Mouse (Mus musculus) cerebellum, postnatal 25 days (tissue): ENCODE data around the gene Set.

Source experiments
- DNase-seq, 2 experiments: peaks; one replicate each; pipeline ENCODE4 v3.0.0; 2021; ENCODE audit warnings: mixed read lengths in 2 of 2

The Set gene

DNA sequence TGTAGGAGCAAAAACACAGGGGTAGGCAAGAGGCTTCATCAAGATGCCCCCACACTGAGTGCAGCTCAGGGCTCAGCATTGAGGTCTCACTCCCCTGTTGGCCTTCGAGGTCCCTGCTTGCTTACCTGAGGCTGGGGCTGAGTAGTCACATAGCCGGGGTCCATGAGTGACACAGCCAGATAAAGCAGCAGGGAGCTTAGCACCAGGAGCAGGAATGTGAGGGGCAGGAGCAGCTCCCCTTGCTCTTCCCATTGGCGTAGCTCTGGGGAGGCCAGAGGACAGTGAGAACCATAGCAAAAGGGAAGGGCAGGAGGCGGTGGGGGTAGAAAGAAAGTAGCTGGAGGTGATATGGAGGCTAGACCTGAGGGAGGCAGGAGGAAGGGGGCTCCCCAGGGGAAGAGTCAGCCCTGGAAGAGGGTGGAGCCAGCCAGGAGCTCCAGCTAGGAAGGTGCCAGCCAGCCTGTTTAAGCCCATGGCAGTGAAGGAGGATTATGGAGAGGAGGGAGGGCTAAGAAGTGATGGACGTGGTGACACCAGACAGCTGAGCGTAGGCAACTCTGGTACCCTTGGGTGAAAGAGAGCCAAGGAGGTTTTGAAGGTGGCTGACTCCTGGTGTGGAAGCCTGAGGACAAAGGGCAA is 35.2 kb downstream of the Set start:
- DNase-seq = no peak

DNA sequence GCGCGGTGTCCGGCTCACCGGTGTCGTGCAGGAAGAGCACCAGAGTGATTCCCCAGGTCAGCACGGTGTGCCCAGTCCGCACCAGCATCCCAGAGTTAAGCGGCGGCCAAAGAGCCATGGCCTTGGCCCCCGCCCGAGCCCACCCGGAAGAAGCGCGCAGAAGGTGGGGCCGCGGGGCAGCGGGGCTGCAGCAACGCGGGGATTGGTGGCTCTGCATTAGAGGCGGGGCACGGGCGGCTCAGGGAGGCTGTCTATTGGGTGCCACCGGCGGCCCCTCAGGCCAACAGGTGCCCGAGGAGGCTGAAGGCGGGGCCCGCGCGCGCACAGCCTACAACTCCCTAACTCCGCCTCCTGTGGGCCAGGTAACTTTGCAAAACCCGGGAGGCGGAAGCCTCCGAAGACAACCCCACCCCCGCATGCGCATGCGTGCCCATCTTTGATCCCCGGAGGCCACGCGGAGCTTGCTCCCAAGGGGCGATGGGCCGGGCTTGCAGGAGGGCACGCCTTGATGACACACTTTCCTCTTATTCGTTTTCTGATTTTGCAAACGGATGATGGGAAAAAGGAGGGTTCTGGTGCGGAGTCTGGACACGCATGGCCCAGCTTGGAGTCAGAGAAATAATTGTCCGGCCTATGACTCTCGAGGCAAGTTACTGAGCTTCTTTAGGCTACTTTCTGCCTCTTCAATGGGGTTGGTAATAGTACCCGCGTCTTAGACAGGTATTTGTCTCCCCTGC is 36.5 kb downstream of the Set start, which contains the start of gene Zdhhc12:
TSS of gene Zdhhc12 (minus strand) at position 178 of the 737 bp plus-strand sequence.
- peak; percentile 92 to 95 for DNase-seq

DNA sequence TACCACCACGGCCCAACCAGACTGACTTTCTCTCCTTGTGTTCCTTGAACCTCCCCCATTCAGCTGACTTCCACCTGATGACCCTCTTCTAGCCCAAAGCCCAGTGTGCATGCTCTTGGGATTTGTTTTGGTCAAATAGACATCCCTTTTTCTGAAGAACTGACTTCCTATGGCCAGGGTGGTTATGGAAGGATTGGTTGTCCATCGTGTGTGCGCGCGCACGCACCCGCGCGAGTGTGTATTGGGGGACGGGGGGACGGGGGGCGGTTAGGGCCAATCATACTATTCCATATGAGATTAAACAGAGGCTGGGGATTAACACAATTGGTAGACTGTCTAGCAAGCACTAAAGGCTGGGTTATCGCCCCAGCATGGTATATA is 37.0 kb downstream of the Set start:
- DNase-seq = no peak

DNA sequence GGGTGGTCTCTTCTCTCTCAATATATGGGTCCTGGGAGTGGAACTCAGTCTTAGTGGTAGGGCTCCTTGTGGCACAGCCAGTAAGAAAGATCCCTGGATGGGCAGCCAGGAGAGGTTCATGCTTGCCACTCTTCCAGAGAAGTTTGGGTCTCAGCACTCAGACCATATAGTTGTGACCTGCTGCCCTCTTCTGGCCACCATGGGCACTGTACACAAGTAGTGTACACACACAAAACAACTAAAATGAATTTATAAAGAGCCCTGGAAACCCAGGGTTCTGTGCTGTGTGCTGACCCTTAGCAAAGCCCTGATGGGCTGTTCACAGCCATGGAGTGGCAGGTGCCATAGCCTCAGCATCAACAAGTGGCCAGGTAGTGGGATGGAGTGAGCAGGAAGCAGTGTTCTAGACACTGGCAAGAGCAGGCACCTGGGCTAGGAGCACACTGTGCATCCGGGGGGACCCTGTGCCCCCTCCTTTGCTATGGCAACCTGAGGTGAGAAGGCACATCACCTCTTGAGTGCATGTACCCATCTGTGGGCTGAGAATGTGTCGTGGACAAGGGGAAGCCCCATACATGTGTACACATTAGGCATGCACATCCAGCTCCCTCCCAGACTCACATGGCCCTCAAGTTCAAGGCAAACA is 38.8 kb downstream of the Set start:
- peak; percentile 48 to 75 for DNase-seq

DNA sequence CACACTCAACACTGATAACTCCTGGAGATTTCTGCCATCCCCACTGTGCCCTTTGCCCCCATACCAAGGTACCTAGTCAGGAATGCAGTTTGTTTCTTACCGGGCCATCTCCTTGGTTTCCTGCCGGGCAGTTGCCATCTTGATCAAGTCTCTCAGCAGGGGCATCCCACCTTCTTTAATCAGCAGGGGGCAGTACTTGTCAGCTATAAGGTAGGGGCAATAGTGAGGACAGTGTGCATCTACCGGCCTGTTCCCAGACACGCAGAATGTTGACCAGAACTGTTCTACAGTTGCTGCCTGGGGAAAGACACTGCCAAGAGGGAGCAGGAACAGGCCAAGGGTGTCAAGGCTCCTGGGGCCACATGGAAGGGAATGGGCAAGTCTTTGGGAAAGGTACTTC is 43.0 kb downstream of the Set start:
- no peak for DNase-seq

DNA sequence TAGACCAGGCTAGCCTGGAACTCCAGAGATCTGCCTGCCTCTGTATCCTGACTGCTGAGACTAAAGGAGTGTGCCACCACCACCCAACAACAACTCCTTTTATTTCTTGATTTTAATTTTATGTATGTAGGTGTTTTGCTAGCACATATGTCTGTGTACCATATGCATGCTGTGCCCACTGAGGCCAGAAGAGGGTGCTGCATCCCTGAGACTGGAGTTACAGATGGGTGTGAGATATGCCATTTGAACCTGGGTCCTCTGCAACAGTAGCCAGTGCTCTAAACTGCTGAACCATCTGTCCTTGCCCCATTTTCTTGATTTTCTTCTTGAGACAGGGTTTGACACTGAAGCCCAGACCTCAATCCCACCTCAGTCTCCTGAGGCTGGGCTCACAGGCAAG is 49.2 kb downstream of the Set start:
- DNase-seq = peak; percentile 71 to 77

DNA sequence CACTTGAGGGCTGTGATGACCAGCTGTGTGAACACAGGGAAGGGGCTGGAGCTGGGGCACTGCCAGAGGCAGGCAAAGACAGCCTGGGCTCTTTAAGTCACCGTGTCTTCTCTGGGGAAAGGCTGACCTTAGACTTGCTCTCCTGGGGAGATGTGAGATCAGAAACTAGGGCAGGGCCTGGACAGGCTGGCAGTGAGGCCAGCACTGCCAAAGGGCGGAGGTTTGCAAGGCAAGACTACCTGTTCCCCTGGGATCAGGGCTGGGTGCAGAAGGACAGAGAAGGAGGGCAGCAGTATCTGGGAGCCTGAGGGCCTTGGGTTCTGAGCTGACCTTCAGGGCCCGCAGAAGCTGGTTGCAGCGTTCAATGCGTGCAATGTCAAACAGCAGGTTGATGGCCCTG is 50.5 kb downstream of the Set start:
- no peak for DNase-seq

DNA sequence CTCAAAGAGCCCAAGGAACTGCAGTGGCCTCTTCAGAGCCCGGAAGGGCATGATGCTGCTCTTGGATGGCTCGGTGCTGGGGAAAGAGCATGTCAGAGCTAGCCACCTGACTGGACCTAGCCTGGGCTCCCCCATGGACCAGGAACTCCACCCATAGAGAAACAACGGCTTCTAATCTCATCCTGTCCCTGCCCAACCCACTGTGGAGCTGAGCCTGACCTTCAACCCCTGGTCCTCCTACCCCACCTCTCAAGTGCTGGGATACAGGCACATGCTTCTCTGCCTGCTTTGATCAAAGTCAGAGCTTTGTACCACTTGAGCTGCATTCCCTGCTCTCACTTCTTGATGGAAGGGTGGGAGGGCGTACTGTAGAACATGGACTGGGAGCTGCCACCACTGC is 51.1 kb downstream of the Set start:
- DNase-seq = no peak

DNA sequence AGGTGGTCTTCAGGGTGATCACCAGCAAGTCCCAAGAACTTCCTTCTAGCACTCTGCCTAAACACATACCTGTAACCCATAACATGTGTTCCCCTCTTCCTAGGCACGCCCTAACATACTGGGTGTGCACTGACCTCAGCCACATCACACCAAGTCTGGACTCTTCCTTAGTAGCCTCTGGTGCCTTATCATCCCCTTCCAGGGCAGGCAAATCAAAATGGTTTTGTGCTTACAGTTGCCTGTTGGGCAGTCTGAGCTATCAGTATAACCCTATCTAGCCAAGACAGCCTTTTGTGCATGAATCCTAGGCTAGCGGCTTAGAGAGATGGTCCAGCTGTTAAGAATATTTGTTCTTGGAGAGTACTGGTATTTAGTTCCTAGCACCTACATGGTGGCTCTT is 54.3 kb downstream of the Set start:
- no peak for DNase-seq

DNA sequence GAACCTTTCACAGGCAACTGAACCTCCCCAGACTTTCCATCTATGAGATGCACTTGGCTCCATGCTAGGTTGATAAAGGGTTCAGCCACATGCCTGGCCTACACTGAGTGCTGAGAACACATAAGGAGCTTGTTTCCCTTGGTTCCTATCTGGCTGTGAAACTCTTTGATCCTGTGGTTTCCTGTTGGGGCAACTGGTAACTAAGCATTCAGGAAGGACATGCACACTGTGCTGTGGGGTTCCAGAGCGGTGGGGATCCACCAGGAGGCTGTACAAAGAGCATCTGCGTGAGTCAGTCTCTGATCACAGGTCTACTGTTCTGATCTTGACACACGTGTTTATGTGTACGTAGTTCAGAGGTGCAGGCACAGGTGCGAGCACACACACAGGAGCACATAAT is 55.4 kb downstream of the Set start:
- no peak for DNase-seq

DNA sequence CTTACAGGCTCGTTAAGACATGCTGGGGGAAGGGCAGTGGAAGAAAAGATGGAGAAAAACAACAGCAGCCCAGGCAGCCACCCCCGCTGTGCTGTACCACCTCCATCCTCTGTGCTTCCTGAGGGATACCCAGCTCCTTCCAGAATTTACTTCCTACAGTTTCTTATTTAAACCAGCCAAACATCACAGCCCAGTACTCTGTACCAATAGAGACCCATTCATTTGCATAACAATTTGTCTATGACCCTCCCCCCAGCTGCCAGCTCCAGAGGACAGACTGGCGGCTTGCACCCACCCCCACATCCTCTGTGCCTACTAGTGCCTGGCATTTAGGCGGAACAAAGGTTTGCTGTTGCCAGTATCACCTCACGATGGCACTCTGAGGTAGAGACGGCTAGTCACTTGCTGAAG is 62.5 kb downstream of the Set start:
- peak in 1 of 2 experiments; percentile 47 for DNase-seq

DNA sequence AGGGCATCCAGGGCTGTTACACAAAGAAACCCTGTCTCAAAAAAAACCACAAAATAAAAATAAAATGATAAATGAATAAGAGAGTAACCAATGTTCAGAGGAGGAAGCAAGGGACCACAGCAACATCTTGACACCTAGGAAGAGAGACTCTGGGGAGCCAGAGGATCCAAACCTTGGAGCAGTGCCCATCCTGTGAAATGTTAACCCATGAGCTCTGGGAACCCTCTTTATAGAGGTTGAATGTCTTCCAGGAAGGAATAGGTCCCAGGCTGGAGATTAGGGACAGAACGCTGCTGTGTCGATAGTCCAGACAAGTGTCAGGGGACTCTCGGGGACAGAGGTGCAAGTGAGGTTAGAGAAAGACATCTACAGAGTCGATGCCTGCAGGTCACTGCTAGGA is 63.1 kb downstream of the Set start:
- no peak for DNase-seq
